Mouse (Mus musculus): ENCODE measurements around the gene Ppp1r14d. TPM values are rescaled to one million over a fixed set of nuclear protein-coding genes. Genes with fewer than 3 reads are reported as not detected.
A peak's percentile ranks its signal among the peaks of the same experiment; 100 is the strongest.

The Ppp1r14d gene
- not detected in 2 replicates for polyA plus RNA-seq (2016; fragmentation: Nextera tagmentation; extraction: Ambion mirVana)

DNA sequence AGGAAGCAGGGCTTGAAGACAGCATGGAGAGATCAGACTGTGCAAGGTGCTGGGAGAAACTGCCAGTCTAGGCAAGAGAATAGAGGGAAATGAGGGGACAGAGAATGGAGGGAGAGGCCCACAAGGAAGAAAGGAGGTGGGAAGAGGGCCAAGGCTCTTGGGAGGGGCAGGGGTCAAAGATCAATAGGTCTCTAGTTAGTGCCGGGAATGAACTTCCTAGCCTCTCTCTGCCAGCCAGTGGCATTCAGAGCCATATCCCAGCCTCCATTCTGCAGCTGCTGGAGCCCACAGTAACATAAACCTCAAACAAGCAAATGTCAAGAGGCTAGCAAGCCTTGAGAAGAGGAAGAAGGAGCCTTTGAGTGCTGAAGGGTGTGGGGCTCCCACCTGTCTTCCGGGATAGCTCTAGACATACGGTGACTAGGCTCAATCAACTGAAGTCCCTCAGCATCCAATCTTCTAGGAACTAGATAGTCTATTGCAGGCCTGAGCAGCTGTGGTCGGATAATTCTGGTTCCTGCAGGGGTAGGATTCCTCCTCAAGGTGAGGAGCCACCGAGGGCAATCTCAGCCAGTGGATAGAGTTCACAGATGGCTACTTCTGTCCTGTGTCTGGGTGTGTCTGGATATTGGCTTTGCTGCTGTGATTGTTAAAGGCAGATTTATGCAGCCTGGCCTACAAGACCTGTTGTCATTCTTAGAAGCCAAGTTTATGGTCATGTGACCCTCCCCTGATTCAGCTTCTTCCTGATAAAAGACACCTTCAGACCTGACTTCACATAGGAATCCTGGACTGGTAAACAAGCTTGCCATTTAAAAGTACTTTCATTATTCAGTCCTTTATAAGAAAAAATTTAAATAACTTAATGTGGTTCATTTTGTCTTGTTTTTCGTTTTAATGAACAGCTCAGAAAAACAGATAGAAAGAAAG, at the start of gene Ppp1r14d:
Gene Ppp1r14d (minus strand): TSS at position 132 of the 930 bp plus-strand sequence.
- Histone ChIP-seq H3K4me3 (no peak within 1 kb of the TSS), H3K4me2 (replicated peaks) (no peak within 1 kb of the TSS), H3K27ac (replicated peaks) (no peak within 1 kb of the TSS), H3K36me3 (no peaks in the 10 kb centered on the region), H3K9me3 (no peaks in the 10 kb centered on the region), H3K27me3 (peaks cover 13% of the 10 kb centered on the region; the same call in 1 of the 2 replicates), H3K9ac (replicated peaks) (no peak within 1 kb of the TSS), H3K4me1 (no peaks in the 10 kb centered on the region)
- ATAC-seq (ENCODE audit: low FRiP score, low read depth), result no peak
- 75% methylated on average over 6 of the region's 6 CpGs for WGBS

DNA sequence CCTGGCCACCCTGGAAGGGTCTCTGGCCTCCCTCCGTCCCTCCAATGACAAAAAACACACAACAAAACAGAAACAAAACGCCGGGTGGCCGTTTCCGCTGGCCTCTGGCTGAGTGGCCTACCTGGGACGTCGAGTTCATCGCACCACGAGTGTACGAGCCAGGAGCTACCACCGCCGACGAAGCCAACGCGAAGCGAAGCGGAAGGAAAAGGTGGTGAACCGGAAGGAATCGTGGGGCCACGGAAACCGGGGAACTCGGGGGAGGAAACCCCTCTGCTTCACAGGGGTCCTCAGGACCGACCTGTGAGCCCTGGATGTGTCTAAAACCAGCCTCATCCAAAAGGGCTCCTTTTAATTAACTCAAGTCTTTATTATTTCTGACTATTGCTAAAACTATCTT, 48.1 kb upstream of the Ppp1r14d start:
- Histone ChIP-seq H3K4me3 (no peak overlapping the region), H3K9ac (replicated peaks) (no peak overlapping the region), H3K27ac (replicated peaks) (no peak overlapping the region), H3K36me3 (no peaks in the 10 kb centered on the region), H3K27me3 (no peaks in the 10 kb centered on the region), H3K9me3 (no peaks in the 10 kb centered on the region), H3K4me2 (replicated peaks) (no peak overlapping the region), H3K4me1 (no peaks in the 10 kb centered on the region)
- WGBS, result 86% methylated on average over 23 of the region's 23 CpGs
- no peak for ATAC-seq (ENCODE audit: low FRiP score, low read depth)

DNA sequence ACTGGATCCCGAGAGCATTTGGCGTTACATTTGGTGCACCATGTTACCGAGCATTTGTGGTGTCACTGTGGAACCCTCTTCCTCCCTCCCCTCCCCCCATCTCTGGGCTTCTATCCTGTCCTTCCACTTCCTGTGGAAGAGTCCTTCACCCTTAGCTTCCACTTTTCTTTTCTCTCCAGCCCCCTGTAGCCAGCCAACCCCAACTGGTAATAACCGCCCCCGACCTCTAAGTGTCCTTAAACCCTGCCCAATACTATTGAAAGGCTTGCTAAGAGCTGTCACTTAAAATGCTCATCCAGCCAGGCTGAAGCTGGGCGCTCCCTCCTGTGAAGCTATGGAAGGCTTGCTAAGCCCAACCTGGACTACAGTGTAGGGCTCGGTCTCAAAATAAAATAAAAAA, 47.2 kb upstream of the Ppp1r14d start:
- Histone ChIP-seq H3K9me3 (no peaks in the 10 kb centered on the region), H3K4me3 (no peak overlapping the region), H3K27me3 (no peaks in the 10 kb centered on the region), H3K4me1 (no peaks in the 10 kb centered on the region), H3K9ac (replicated peaks) (no peak overlapping the region), H3K36me3 (no peaks in the 10 kb centered on the region), H3K4me2 (replicated peaks) (no peak overlapping the region), H3K27ac (replicated peaks) (no peak overlapping the region)
- no peak for ATAC-seq (ENCODE audit: low FRiP score, low read depth)
- 80% methylated on average over 7 of the region's 7 CpGs for WGBS

DNA sequence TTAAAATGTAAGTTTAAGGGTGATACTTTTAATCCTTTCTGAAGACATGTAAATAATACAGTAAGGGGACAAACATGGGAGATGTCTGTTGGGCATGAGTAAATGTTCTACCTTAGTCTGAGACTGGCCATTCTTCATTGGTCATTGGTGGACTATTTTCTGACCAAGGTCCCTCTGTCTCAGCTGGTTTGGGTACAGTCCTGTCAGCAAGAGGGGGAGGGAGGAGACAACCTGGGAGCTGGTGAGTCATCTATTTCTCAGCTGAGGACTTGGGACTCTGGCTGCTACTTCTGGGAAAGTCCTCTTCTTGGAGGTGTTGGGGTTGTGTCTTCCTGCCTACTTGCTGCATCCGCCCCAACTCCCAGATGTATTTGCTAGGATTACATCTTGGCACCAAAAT, 44.4 kb upstream of the Ppp1r14d start:
- no peak overlapping the region for H3K27ac ChIP-seq (replicated peaks)
- peaks cover 6% of the 10 kb centered on the region; the same call in 1 of the 2 replicates for H3K4me1 ChIP-seq
- H3K4me2 ChIP-seq (replicated peaks), result no peak overlapping the region
- ATAC-seq (ENCODE audit: low FRiP score, low read depth), result no peak
- H3K36me3 ChIP-seq, result no peaks in the 10 kb centered on the region
- H3K4me3 ChIP-seq, result no peak overlapping the region
- no peaks in the 10 kb centered on the region for H3K9me3 ChIP-seq
- peaks cover 16% of the 10 kb centered on the region for H3K27me3 ChIP-seq
- WGBS, result 81% methylated on average over 1 of the region's 1 CpGs
- H3K9ac ChIP-seq (replicated peaks), result no peak overlapping the region

DNA sequence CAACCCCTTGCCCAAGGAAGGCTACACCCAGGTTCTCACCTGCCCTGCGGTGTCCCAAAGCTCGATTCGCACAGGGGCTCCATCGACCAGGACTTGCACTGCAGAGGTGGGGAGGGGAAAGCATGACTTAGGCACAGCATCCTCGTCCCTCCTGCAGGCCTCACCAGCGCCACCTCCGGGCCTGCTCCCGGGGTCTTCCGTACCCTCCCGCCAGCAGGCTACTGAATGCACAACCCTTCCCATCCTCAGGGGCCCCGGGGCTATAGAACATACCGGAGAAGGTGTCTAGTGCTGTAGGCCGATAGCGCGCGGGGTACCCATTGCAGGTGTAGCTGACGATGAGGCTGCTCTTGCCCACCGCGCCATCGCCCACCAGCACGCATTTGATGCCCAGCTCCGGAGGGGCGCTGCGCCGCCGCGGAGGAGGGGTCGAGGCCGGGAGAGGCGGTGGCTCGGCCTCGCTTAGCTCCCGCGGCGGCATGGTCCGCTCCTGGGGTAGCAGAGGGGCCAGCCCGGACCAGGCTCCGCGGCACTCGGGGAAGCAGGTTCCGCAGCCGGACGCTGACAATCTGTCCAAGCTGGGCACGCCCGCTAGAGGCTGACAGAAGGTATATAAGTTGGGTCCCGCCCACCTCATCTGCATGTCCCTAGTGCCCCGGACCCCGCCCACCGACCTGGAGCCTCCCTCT, 41.1 kb upstream of the Ppp1r14d start, which contains the start of gene Rhov:
Gene Rhov (minus strand): TSS at position 630 of the 689 bp plus-strand sequence.
- Histone ChIP-seq H3K9me3 (no peaks in the 10 kb centered on the region), H3K27ac (replicated peaks) (peak within 1 kb of the TSS; percentile 54), H3K4me1 (peaks cover 6% of the 10 kb centered on the region; the same call in 1 of the 2 replicates), H3K4me2 (replicated peaks) (peak within 1 kb of the TSS; percentile 91), H3K4me3 (peak within 1 kb of the TSS; percentile 71), H3K9ac (replicated peaks) (peak within 1 kb of the TSS; percentile 68), H3K27me3 (peaks cover 23% of the 10 kb centered on the region), H3K36me3 (no peaks in the 10 kb centered on the region)
- peak; percentile 89 for ATAC-seq (ENCODE audit: low FRiP score, low read depth)
- whole genome bisulfite sequencing, result under 1% methylated on average over 49 of the region's 49 CpGs

DNA sequence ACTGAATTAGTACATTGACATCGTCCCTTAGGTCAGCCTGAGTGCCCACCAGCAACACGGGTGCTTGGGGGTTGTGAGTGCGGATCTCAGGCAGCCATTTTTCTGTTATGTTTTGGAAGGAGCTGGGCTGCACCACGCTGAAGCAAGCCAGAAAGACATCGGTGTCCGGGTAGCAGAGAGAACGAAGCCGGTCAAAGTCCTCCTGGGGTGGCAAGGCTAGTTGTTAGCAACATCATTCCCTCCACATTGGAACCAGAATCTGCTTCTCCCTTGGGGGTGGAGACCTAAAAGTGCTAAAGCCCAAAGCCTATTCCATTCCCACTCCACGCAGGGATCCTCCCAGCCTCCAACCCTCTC, 40.6 kb upstream of the Ppp1r14d start:
- Histone ChIP-seq H3K27ac (replicated peaks) (no peak overlapping the region), H3K4me3 (peak overlapping the region; percentile 71), H3K4me1 (peaks cover 6% of the 10 kb centered on the region; the same call in 1 of the 2 replicates), H3K4me2 (replicated peaks) (peak overlapping the region; percentile 91), H3K36me3 (no peaks in the 10 kb centered on the region), H3K9ac (replicated peaks) (peak overlapping the region; percentile 68), H3K9me3 (no peaks in the 10 kb centered on the region), H3K27me3 (peaks cover 23% of the 10 kb centered on the region)
- WGBS, result 41% methylated on average over 9 of the region's 9 CpGs
- 0 out of 2 replicates have a peak, but pooled peaks have one; percentile 4 for ATAC-seq (ENCODE audit: low FRiP score, low read depth)

DNA sequence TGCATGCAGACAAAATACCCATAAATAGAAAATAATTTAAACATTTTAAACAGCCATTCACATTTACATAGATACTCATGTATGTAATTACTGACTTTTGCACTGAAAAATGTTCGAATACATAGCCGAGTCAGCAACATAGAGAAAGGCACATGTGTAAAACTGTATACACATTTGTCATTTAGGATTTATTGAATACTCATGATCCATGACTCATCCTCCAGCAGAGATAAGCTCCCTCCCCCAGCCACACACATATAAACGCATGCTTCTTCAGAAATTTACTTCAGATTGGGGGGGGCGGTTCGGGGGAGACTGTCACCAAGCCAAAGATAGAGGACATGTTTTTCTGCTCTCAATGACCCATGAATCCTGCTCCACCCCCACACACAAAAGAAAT, 34.1 kb upstream of the Ppp1r14d start:
- H3K4me1 ChIP-seq, result no peaks in the 10 kb centered on the region
- no peaks in the 10 kb centered on the region for H3K9me3 ChIP-seq
- no peak overlapping the region for H3K27ac ChIP-seq (replicated peaks)
- H3K27me3 ChIP-seq, result peaks cover 8% of the 10 kb centered on the region; the same call in 1 of the 2 replicates
- 78% methylated on average over 5 of the region's 5 CpGs for WGBS
- H3K36me3 ChIP-seq, result no peaks in the 10 kb centered on the region
- no peak for ATAC-seq (ENCODE audit: low FRiP score, low read depth)
- H3K4me2 ChIP-seq (replicated peaks), result no peak overlapping the region
- H3K4me3 ChIP-seq, result no peak overlapping the region
- H3K9ac ChIP-seq (replicated peaks), result no peak overlapping the region

DNA sequence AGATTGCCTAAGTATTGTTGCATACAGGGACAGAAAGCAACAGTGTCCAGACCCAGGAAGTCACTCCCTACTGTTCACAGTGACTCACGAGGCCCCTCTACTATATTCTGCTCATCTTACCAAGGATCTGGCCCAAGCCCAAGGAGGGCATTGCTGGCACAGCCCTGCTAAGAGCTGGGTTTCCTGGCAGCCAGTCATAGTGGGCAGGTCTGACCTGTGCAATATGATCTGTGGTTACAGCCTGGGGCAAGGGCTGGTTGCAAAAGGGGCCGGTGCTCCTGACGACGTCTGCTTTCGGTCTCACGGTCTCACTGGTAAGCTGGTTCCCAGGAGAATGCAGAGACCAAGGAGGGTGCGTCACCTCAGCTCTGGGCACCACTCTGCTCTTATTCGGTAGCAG, 33.3 kb upstream of the Ppp1r14d start:
- no peak for ATAC-seq (ENCODE audit: low FRiP score, low read depth)
- 52% methylated on average over 8 of the region's 8 CpGs for WGBS

DNA sequence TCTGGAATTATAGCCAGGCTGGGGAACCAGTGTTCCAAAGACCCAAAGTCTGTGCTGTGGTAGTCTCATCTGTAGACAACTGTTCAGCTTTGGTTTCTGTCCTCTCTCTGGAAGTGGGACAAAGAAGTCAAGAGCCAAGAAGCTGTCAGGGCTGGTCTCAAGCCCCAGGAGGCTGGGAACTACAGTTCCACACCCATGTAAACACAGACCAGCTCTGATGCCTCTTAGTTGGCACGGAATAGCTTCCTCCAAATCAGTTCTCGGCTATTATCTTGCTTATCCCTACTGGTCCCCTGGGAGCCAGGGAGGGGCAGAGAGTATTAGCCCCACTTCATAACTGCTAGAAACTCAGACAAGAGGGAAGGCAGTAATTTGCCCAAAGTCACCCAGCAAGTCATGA, 31.6 kb upstream of the Ppp1r14d start:
- no peaks in the 10 kb centered on the region for H3K36me3 ChIP-seq
- peaks cover 4% of the 10 kb centered on the region; the same call in 1 of the 2 replicates for H3K27me3 ChIP-seq
- H3K27ac ChIP-seq (replicated peaks), result no peak overlapping the region
- no peaks in the 10 kb centered on the region for H3K4me1 ChIP-seq
- no peak for ATAC-seq (ENCODE audit: low FRiP score, low read depth)
- H3K4me2 ChIP-seq (replicated peaks), result no peak overlapping the region
- H3K4me3 ChIP-seq, result no peak overlapping the region
- WGBS, result 58% methylated on average over 2 of the region's 2 CpGs
- H3K9ac ChIP-seq (replicated peaks), result no peak overlapping the region
- no peaks in the 10 kb centered on the region for H3K9me3 ChIP-seq

More for the DNA sequence above, 33.3 kb upstream of the Ppp1r14d start:
- Histone ChIP-seq H3K4me2 (replicated peaks) (no peak overlapping the region), H3K36me3 (no peaks in the 10 kb centered on the region), H3K4me1 (no peaks in the 10 kb centered on the region), H3K4me3 (no peak overlapping the region), H3K9me3 (no peaks in the 10 kb centered on the region), H3K27me3 (peaks cover 4% of the 10 kb centered on the region; the same call in 1 of the 2 replicates), H3K27ac (replicated peaks) (no peak overlapping the region), H3K9ac (replicated peaks) (no peak overlapping the region)

DNA sequence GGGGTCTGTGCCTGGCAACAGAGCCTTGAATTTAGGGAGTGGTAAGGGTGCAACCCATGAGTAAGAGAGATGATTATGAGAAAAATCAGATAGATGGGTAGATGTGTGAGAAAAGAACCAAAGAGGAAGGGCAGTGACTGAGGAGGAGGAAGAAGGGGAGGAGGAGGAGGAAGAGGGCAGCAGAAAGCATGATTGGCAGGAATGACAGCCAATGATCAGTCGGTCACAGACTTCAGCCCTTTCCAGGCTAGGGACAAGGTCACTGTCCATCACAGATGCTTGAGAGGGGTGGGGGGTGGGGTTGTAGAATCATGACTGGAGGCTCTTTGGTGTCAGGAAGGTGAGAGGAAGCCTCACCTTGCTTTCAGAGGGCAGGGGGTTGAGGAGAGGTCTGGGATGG, 30.8 kb upstream of the Ppp1r14d start:
- H3K4me1 ChIP-seq, result no peaks in the 10 kb centered on the region
- no peak overlapping the region for H3K4me3 ChIP-seq
- H3K27me3 ChIP-seq, result peaks cover 4% of the 10 kb centered on the region; the same call in 1 of the 2 replicates
- H3K4me2 ChIP-seq (replicated peaks), result no peak overlapping the region
- H3K27ac ChIP-seq (replicated peaks), result no peak overlapping the region
- no peak for ATAC-seq (ENCODE audit: low FRiP score, low read depth)
- H3K9me3 ChIP-seq, result no peaks in the 10 kb centered on the region
- 71% methylated on average over 1 of the region's 1 CpGs for WGBS
- no peaks in the 10 kb centered on the region for H3K36me3 ChIP-seq
- no peak overlapping the region for H3K9ac ChIP-seq (replicated peaks)

DNA sequence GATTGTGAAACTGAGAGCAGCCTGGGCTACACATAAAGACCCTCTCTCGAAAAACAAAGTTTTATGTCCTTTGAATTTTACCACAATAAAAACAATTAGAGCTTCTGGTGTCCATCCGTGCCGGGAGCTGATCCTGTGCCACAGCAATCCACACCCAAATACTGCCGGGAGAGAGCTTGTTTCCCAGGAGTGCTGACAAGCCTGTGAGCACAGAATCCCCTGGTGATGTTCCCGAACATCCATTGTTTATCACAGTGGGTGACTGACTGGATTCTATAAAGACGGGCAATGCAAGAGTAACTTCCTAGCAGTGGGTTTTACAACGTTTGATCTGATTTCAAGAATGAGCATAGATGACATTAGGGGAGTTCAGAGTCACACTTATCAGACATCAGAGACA, 25.3 kb upstream of the Ppp1r14d start:
- Histone ChIP-seq H3K27ac (replicated peaks) (no peak overlapping the region), H3K36me3 (no peaks in the 10 kb centered on the region), H3K27me3 (peaks cover 23% of the 10 kb centered on the region), H3K4me1 (no peaks in the 10 kb centered on the region), H3K4me2 (replicated peaks) (no peak overlapping the region), H3K9ac (replicated peaks) (no peak overlapping the region), H3K4me3 (no peak overlapping the region), H3K9me3 (no peaks in the 10 kb centered on the region)
- ATAC-seq (ENCODE audit: low FRiP score, low read depth), result no peak
- 7% methylated on average over 7 of the region's 7 CpGs for WGBS

All from midbrain, embryonic 12.5 days (tissue).